Comparison of ENCODE assay signal across 8 mouse cellular contexts in genomic region chr10:88451221-88451620, GRCm38 (mm10). TPM values are rescaled to one million over a fixed set of nuclear protein-coding genes. Genes with fewer than 3 reads are reported as not detected.
DNase-seq lines count a peak whose midpoint lies in the region; ATAC-seq lines count a peak whose summit lies in the region.

No protein-coding gene starts in this region.

- peak; percentile 59; the same call in 1 of the 2 replicates for ATAC-seq in forebrain, embryonic 13.5 days
- no peak for ATAC-seq in forebrain, embryonic 11.5 days (replicated peaks; ENCODE audit: low FRiP score)
- peak; percentile 79; the same call in 1 of the 2 replicates for ATAC-seq in neural tube, embryonic 15.5 days (ENCODE audit: low FRiP score)

- H3K4me1 ChIP-seq in forebrain, embryonic 13.5 days: peaks cover 9% of the 10 kb centered on the region; the same call in 1 of the 2 replicates
- H3K4me1 ChIP-seq in forebrain, embryonic 11.5 days (replicated peaks; ENCODE audit: control insufficient read depth, insufficient read depth, low read length): no peaks in the 10 kb centered on the region
- H3K4me1 ChIP-seq in neural tube, embryonic 15.5 days: no peaks in the 10 kb centered on the region

- H3K27ac ChIP-seq in forebrain, embryonic 13.5 days: peak overlapping the region; percentile 19
- H3K27ac ChIP-seq in forebrain, embryonic 11.5 days (ENCODE audit: low read depth, low read length): no peak overlapping the region
- no peak overlapping the region; the same call in 1 of the 2 replicates for H3K27ac ChIP-seq in neural tube, embryonic 15.5 days (replicated peaks)

- DNase-seq in forebrain, embryonic 11.5 days (ENCODE audit: low spot score): no peak
- peak; percentile 38 for DNase-seq in ovary, adult 18-20 months (ENCODE audit: low spot score)
- DNase-seq in ovary, postnatal 36 days (ENCODE audit: low spot score): no peak
- peak; percentile 35 for DNase-seq in gastrocnemius, postnatal 25 days
- DNase-seq in c-Kit-positive CD71-positive TER-119-positive erythroid progenitor cells, embryonic 14.5 days (ENCODE audit: low spot score): no peak
- DNase-seq in embryo, embryonic 11 days: no peak

- no peak overlapping the region for H3K9ac ChIP-seq in forebrain, embryonic 13.5 days
- no peak overlapping the region for H3K9ac ChIP-seq in forebrain, embryonic 11.5 days (ENCODE audit: low read length)
- H3K9ac ChIP-seq in neural tube, embryonic 15.5 days (replicated peaks): no peak overlapping the region

- H3K36me3 ChIP-seq in forebrain, embryonic 13.5 days (ENCODE audit: poor library complexity, severe bottlenecking): no peaks in the 10 kb centered on the region
- no peaks in the 10 kb centered on the region for H3K36me3 ChIP-seq in forebrain, embryonic 11.5 days (ENCODE audit: control insufficient read depth, insufficient read depth, low read length)
- peaks cover 7% of the 10 kb centered on the region; the same call in 1 of the 2 replicates for H3K36me3 ChIP-seq in neural tube, embryonic 15.5 days

- no peak overlapping the region for H3K4me3 ChIP-seq in forebrain, embryonic 13.5 days
- H3K4me3 ChIP-seq in forebrain, embryonic 11.5 days (ENCODE audit: low read depth, low read length): no peak overlapping the region
- H3K4me3 ChIP-seq in neural tube, embryonic 15.5 days (replicated peaks): no peak overlapping the region

- 67% methylated on average over 2 of the region's 2 CpGs for whole genome bisulfite sequencing in forebrain, embryonic 13.5 days
- 66% methylated on average over 2 of the region's 2 CpGs for WGBS in forebrain, embryonic 11.5 days
- 67% methylated on average over 2 of the region's 2 CpGs for WGBS in neural tube, embryonic 15.5 days

- no peak overlapping the region for H3K4me2 ChIP-seq in forebrain, embryonic 13.5 days
- no peak overlapping the region for H3K4me2 ChIP-seq in forebrain, embryonic 11.5 days (ENCODE audit: low read depth, low read length, severe bottlenecking)
- no peak overlapping the region for H3K4me2 ChIP-seq in neural tube, embryonic 15.5 days

- no peaks in the 10 kb centered on the region for H3K9me3 ChIP-seq in forebrain, embryonic 13.5 days (replicated peaks)
- no peaks in the 10 kb centered on the region for H3K9me3 ChIP-seq in forebrain, embryonic 11.5 days (ENCODE audit: control insufficient read depth, low read length)
- H3K9me3 ChIP-seq in neural tube, embryonic 15.5 days (replicated peaks): no peaks in the 10 kb centered on the region

- no peaks in the 10 kb centered on the region for H3K27me3 ChIP-seq in forebrain, embryonic 13.5 days
- no peaks in the 10 kb centered on the region for H3K27me3 ChIP-seq in forebrain, embryonic 11.5 days (ENCODE audit: control insufficient read depth, insufficient read depth, low read length)
- H3K27me3 ChIP-seq in neural tube, embryonic 15.5 days (replicated peaks): no peaks in the 10 kb centered on the region

RNA-seq across cellular contexts. Expression of gene Sycp3, which starts 8.1 kb away (rescaled TPM):
- polyA plus RNA-seq in forebrain, embryonic 13.5 days (2015; fragmentation: Nextera tagmentation; extraction: Ambion mirVana): not detected in 2 replicates
- 0.37 and 0.45 TPM in 2 replicates for polyA plus RNA-seq in forebrain, embryonic 11.5 days (2014; fragmentation: Nextera tagmentation; extraction: Ambion mirVana)
- total RNA-seq in gastrocnemius, postnatal 25 days (2021): not detected
- polyA plus RNA-seq in neural tube, embryonic 15.5 days (2015; fragmentation: Nextera tagmentation; extraction: Ambion mirVana): 0.50 TPM in 1 of 2 replicates, not detected in the other

RNA-seq across cellular contexts. Expression of gene Chpt1, which starts 52.7 kb away (rescaled TPM):
- polyA plus RNA-seq in forebrain, embryonic 13.5 days (2015; fragmentation: Nextera tagmentation; extraction: Ambion mirVana): 5.2 and 5.7 TPM in 2 replicates
- 20.5 and 23.9 TPM in 2 replicates for polyA plus RNA-seq in forebrain, embryonic 11.5 days (2014; fragmentation: Nextera tagmentation; extraction: Ambion mirVana)
- total RNA-seq in gastrocnemius, postnatal 25 days (2021): 100 to 1,000 TPM; 102 to 103 TPM
- polyA plus RNA-seq in neural tube, embryonic 15.5 days (2015; fragmentation: Nextera tagmentation; extraction: Ambion mirVana): 23.1 and 23.9 TPM in 2 replicates

Comparison
In these comparisons a context has a peak if more than half of its experiments do, and no peak if none do; other contexts are left out.
1. DNase-seq: peak in ovary, adult 18-20 months (single experiment) and gastrocnemius, postnatal 25 days (single experiment); none in forebrain, embryonic 11.5 days (single experiment), ovary, postnatal 36 days (single experiment), c-Kit-positive CD71-positive TER-119-positive erythroid progenitor cells, embryonic 14.5 days (single experiment) and embryo, embryonic 11 days (single experiment).